Mouse (Mus musculus) liver, embryonic 12.5 days (tissue): ENCODE data around the gene Lsg1. TPM values are rescaled to one million over a fixed set of nuclear protein-coding genes. Genes with fewer than 3 reads are reported as not detected.

Experiments
- ATAC-seq: fragments of 200-750 bp; cut with Nextera tagmentation; 2 replicates; pipeline ENCODE4 v1.8.0; 2017; ENCODE audit warnings: moderate number of reproducible peaks, mild to moderate bottlenecking, moderate library complexity
- H3K27ac ChIP-seq: fragments of 300-500 bp; sonication (generic); 2 replicates; pipeline ENCODE4 v1.5.1; 2016; ENCODE audit warnings: mild to moderate bottlenecking
- H3K27me3 ChIP-seq: fragments of 300-500 bp; sonication (generic); replicated peaks from 2 replicates; pipeline ENCODE4 v1.6.1; 2016; ENCODE audit warnings: mild to moderate bottlenecking, moderate library complexity
- H3K36me3 ChIP-seq: fragments of 300-500 bp; sonication (generic); 2 replicates; pipeline ENCODE4 v1.6.1; 2016; ENCODE audit warnings: mild to moderate bottlenecking, moderate library complexity
- H3K4me1 ChIP-seq: fragments of 300-500 bp; sonication (generic); 2 replicates; pipeline ENCODE4 v1.6.1; 2016
- H3K4me2 ChIP-seq: fragments of 300-500 bp; sonication (generic); 2 replicates; pipeline ENCODE4 v1.6.1; 2016; ENCODE audit warnings: mild to moderate bottlenecking, moderate library complexity
- H3K4me3 ChIP-seq: fragments of 300-500 bp; sonication (generic); 2 replicates; pipeline ENCODE4 v1.5.1; 2016; ENCODE audit warnings: mild to moderate bottlenecking, moderate library complexity
- H3K9ac ChIP-seq: fragments of 300-500 bp; sonication (generic); 2 replicates; pipeline ENCODE4 v1.6.1; 2016; ENCODE audit warnings: mild to moderate bottlenecking, moderate library complexity
- H3K9me3 ChIP-seq: fragments of 300-500 bp; sonication (generic); replicated peaks from 2 replicates; pipeline ENCODE4 v1.6.1; 2016; ENCODE audit warnings: mild to moderate bottlenecking, moderate library complexity
- WGBS: fragments of 180-500 bp; shearing (Covaris S2); methylation state at CpG from one replicate; pipeline ENCODE4 v1.1.7; 2016; ENCODE audit not compliant: insufficient replicate concordance; 5-methylcytosine and 5-hydroxymethylcytosine counted together
- polyA plus RNA-seq: library from polyadenylated mRNA; unstranded; fragments of >200 nt; fragmentation: Nextera tagmentation; extraction: Ambion mirVana; gene quantifications from 2 replicates; pipeline ENCODE4 v1.2.1, GENCODE M21; 2016

Gene Lsg1
- polyA plus RNA-seq, 1 experiment from 2014 or later = 50.9 TPM

DNA sequence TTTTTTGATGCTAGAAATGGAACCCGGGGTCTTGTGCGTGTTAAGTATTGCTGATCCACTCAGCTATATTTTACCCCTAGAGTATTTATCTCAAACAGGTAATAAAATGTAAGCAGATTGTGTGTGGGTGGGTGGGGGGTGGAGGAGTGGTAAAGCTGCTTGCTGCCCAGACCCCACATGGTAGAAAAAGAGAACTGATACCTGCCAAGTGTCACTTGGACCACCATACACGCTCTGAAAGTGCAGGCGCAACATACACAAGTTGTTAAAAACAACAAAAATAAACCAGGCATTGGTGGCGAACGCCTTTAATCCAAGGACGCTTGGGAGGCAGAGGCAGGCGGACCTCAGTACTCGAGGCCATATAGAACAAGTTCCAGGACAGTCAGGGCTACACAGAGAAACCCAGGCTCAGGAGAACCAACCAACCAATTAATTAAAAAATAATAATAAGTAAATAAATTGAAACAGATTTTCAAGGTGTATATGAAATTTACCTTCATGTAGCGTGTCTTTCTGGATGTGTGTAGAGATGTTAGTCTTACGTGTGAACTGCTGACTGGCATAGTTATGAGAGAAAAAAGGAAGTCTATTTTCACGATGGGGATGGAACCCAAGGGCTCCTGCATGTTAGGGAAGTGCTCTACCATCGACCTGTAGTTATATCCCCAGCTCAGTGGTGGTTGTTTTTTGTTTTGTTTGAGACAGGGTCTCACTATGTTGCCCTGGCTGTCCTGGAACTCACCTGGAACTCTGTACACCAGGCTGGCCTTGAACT is 75.6 kb downstream of the Lsg1 start:
- peak overlapping the region; percentile 88 for H3K27ac ChIP-seq
- H3K9me3 ChIP-seq = peaks cover 6% of the 10 kb centered on the region
- peaks cover 9% of the 10 kb centered on the region; the same call in 1 of the 2 replicates for H3K27me3 ChIP-seq
- H3K36me3 ChIP-seq = no peaks in the 10 kb centered on the region
- peak overlapping the region; percentile 75 for H3K4me2 ChIP-seq
- H3K9ac ChIP-seq = peak overlapping the region; percentile 85
- peak overlapping the region; percentile 79 for H3K4me3 ChIP-seq
- H3K4me1 ChIP-seq = peaks cover 44% of the 10 kb centered on the region
- 59% methylated on average over 13 of the region's 13 CpGs for WGBS
- ATAC-seq = 0 out of 2 replicates have a peak, but pooled peaks have one; percentile 2

DNA sequence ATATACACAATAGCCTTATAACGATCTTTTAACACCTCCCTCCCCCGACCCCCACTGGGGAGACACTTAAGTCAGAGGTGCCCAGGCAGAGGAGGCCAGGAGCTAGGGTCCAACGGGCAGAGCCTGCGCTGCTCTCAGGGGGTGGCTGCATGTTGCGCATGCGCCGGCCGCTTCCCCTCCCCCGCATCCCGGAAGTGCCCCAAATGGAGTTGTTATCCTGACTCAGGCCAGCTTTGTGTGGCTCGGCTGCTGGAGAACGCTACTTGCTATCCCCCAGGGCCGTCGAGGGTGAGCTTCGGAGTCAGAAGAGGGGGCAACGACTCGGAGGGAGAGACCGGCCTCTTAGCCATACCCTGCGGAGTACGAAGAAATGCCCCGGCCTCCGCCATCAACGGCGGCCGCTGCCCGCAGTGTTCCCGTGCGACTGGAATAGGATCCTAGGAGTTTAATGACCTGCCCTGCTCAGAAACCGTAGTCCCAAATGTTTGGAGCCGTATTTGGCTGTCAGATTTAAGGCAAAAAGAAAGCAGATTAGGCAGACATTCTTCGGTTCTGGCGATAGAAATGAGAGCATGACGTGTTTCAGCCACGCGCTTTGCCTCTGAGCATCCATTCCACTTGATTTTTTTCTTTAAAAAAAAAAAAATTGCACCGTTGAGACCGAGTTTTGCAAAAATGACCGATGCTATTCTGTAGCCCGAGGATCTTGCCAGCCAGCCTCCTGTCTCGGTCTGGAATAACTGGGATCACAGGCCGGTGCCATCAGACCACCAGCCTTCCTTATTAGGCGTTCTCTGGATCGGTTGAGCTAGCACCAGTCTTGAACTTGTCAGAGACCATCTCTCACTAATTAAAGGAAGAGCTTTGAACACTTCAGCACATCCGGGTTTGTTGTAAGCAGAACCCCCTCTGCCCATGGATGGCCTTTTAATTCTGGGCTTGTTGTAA is 76.6 kb downstream of the Lsg1 start:
- Histone ChIP-seq H3K27me3 (peaks cover 9% of the 10 kb centered on the region; the same call in 1 of the 2 replicates), H3K9ac (peak overlapping the region; percentile 85), H3K4me3 (peak overlapping the region; percentile 79), H3K36me3 (no peaks in the 10 kb centered on the region), H3K9me3 (peaks cover 6% of the 10 kb centered on the region), H3K27ac (peak overlapping the region; percentile 88), H3K4me1 (peaks cover 46% of the 10 kb centered on the region), H3K4me2 (peak overlapping the region; percentile 75)
- 6% methylated on average over 44 of the region's 44 CpGs for WGBS
- ATAC-seq = peak; percentile 84

Other genes starting within 250 kb of the Lsg1 start
- gene Atp13a3, start 181.6 kb downstream of the Lsg1 start, polyA plus RNA-seq = 17.7 and 18.5 TPM in 2 replicates
- 1.5 and 1.7 TPM in 2 replicates for gene Tmem44, start 36.8 kb downstream of the Lsg1 start, polyA plus RNA-seq
- 8.8 and 9.2 TPM in 2 replicates for gene Fam43a, start 12.1 kb upstream of the Lsg1 start, polyA plus RNA-seq